Mouse (Mus musculus): ENCODE results near the gene Mettl7a3.

The Mettl7a3 gene

DNA sequence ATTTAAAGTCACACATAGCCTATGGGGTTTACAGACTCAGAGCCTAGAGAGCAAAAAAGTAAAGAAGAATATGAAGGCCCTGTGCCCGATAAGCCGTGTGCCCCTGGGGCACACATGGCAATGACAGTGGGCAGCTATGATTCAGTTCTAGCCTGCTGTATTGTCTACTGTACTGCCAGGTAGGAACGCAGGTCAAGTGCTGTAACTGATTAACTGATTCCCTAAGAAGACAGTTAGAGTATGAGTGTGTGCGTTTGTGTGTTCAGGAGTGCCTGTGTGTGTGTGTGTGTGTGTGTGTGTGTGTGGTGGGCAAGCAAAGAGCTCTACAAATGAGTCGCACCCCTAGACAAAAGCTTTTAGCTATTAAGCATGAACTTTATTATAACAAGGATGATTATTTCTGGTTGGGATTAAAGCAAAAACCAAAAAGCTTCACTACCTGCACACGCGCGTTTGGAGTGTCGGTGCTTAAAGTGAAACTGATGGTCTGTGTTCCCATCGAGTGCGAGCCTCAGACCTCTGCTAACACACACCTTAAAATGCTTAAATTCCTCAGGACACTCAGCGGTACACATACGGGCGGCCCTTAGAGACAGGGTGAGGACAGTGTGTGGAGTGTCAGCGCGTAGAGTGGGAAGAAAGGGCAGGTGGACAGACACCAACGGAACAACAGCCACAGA is 53.0 kb downstream of the Mettl7a3 start:
- DNase-seq (ENCODE audit: extremely low spot score, low spot score), result no peak

DNA sequence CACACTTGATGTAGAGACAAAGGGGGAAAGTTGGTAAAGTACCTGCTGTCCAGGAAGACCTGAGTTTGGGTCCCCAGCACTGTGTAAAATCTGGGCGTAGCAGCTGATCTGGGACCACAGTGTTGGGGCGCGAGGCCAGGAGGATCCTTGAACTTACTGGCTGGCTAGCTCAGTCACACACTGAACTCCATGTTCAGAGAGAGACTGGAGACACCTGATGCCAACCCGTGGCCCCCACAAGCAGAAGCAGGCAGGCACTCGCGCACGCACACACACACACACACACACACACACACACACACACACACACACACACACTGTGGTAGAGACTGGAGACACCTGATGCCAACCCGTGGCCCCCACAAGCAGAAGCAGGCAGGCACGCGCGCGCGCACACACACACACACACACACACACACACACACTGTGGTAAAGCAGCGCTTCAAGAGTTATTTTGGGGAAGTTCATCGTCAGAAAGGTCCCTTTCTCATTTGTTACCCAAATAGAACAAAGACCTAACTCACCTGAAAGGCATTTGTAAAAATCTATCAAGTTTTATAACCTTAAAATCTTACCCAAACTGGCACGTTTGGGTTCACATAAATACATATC is 53.6 kb downstream of the Mettl7a3 start:
- DNase-seq (ENCODE audit: extremely low spot score, low spot score), result no peak

GRCm38 (mm10) chr15:100388886-100389285 is 54.2 kb downstream of the Mettl7a3 start:
- DNase-seq (ENCODE audit: extremely low spot score, low spot score), result no peak

All from neural tube, embryonic 10.5 days (tissue).